Mouse (Mus musculus) small intestine, adult 2 months (tissue): ENCODE measurements around the gene Ubr4. TPM values are rescaled to one million over a fixed set of nuclear protein-coding genes. Genes with fewer than 3 reads are reported as not detected.

Source experiments
- H3K27ac ChIP-seq: fragments of 200-500 bp; 2 replicates; pipeline ENCODE4 v1.5.1; 2012; ENCODE audit warnings: low read depth, low read length, control low read depth, inconsistent platforms; ENCODE audit not compliant: insufficient read depth
- H3K27me3 ChIP-seq: fragments of 200-500 bp; 2 replicates; pipeline ENCODE4 v1.6.1; 2012; ENCODE audit warnings: mild to moderate bottlenecking, moderate library complexity, low read length, inconsistent platforms; ENCODE audit not compliant: control insufficient read depth, insufficient read depth
- H3K36me3 ChIP-seq: fragments of 200-500 bp; 2 replicates; pipeline ENCODE4 v1.6.1; 2012; ENCODE audit warnings: mild to moderate bottlenecking, low read length, control low read depth, inconsistent platforms; ENCODE audit not compliant: control insufficient read depth, insufficient read depth
- H3K4me1 ChIP-seq: fragments of 200-500 bp; 2 replicates; pipeline ENCODE4 v1.6.1; 2012; ENCODE audit warnings: low read length, inconsistent platforms, mixed read lengths; ENCODE audit not compliant: control insufficient read depth, insufficient read depth, insufficient read length
- H3K4me3 ChIP-seq: fragments of 200-500 bp; 2 replicates; pipeline ENCODE4 v1.5.1; 2012; ENCODE audit warnings: low read depth, mild to moderate bottlenecking, control low read depth, inconsistent platforms, low read length, moderate library complexity
- CTCF ChIP-seq: fragments of 200-500 bp; IDR thresholded peaks from 2 replicates; pipeline ENCODE4 v1.5.1; 2012; ENCODE audit warnings: low read depth, mild to moderate bottlenecking, control low read depth, inconsistent platforms, low read length, moderate library complexity, mixed read lengths; ENCODE audit not compliant: insufficient replicate concordance, insufficient read length; ENCODE audit errors: extremely low read depth
- POLR2A ChIP-seq: fragments of 200-500 bp; IDR thresholded peaks from 2 replicates; pipeline ENCODE4 v1.6.1; 2012; ENCODE audit warnings: low read depth, mild to moderate bottlenecking, control low read depth, inconsistent platforms, low read length, moderate library complexity
- WGBS: fragments of 180-500 bp; shearing (Covaris S2); methylation state at CpG from one replicate; pipeline ENCODE4 v1.1.7; 2018; 5-methylcytosine and 5-hydroxymethylcytosine counted together
- polyA plus RNA-seq: library from polyadenylated mRNA; depleted of rRNA; stranded (reverse); fragments of >200 nt; gene quantifications from 2 replicates; pipeline ENCODE4 v1.2.3, GENCODE M21; 2012; rRNA removed

Ubr4 gene
- polyA plus RNA-seq, 1 experiment: 199 TPM

DNA sequence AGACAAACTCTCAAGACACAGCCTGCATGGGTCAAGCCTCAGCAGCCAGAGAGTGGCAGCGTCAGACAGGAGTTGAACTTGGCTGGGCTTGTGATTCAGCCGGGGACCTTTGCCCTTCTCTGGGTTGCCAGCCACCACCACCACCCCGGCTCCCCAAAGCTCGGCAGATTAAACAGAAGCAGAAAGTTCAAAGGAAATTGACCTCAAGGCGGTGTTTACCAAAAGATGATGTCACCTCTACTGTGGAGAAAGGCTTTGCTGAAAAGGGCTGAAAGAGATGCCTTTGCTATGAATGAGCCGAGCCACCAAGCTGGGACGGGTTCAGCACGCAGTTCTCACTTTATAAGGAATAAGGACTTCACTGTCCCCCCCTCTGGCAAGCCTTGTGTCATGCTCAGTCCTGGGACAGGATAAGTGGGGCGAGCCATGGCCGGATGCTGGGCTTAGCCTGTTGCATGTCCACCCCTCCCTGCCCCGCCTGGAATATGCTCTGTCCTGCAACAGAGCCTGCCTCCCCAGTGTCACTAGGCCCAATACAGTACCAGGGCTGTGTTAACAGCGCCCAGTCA lies 182.8 kb downstream of the Ubr4 start:
- Histone ChIP-seq H3K4me1 (peaks cover 14% of the 10 kb centered on the region), H3K27ac (peak overlapping the region; percentile 30; the same call in 1 of the 2 replicates), H3K27me3 (no peaks in the 10 kb centered on the region), H3K4me3 (no peak overlapping the region), H3K36me3 (no peaks in the 10 kb centered on the region)
- 5% methylated on average over 12 of the region's 12 CpGs for WGBS
- TF ChIP-seq CTCF: no peak
- no peak for TF ChIP-seq POLR2A

- H3K27ac ChIP-seq: peak overlapping the region; percentile 30; the same call in 1 of the 2 replicates
- WGBS: 65% methylated on average over 7 of the region's 7 CpGs
- no peaks in the 10 kb centered on the region for H3K36me3 ChIP-seq
- TF ChIP-seq POLR2A: no peak
- no peak for TF ChIP-seq CTCF
- peaks cover 14% of the 10 kb centered on the region for H3K4me1 ChIP-seq
- no peaks in the 10 kb centered on the region for H3K27me3 ChIP-seq
- no peak overlapping the region for H3K4me3 ChIP-seq
Measured at GRCm38 (mm10) chr4:139535719-139536118, 183.3 kb downstream of the Ubr4 start.

DNA sequence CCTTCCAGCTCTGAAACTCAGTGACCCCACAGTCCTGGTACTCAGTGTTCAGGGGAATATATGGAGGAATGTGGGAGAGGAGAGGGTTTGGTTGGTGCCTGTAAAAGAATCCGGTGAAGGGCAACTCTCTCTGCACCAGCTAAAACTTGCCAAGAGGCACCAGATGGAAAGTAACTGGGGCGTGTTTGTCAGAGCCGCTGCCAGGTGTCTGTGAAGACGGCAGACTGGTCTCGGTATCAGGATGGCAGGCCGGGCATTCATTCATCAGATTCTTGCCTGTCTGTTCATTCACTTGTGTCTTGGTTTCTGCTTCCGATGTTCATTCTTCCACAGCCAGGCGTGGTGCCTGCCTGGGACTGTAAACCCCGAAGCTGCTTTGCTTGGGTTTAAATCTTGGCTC lies 184.3 kb downstream of the Ubr4 start:
- H3K4me3 ChIP-seq: no peak overlapping the region
- H3K27ac ChIP-seq: no peak overlapping the region
- no peaks in the 10 kb centered on the region for H3K36me3 ChIP-seq
- H3K27me3 ChIP-seq: no peaks in the 10 kb centered on the region
- WGBS: 40% methylated on average over 9 of the region's 9 CpGs
- peaks cover 14% of the 10 kb centered on the region for H3K4me1 ChIP-seq
- TF ChIP-seq POLR2A: no peak
- no peak for TF ChIP-seq CTCF

Other genes with a start within 250 kb of the Ubr4 start
- gene Minos1, start 221.5 kb upstream of the Ubr4 start, polyA plus RNA-seq: 15.4 and 29.4 TPM in 2 replicates
- gene Capzb, start 159.7 kb upstream of the Ubr4 start, polyA plus RNA-seq: 159 and 390 TPM in 2 replicates
- gene Pqlc2, start 41.9 kb upstream of the Ubr4 start, polyA plus RNA-seq: 26.4 and 49.8 TPM in 2 replicates
- 136 and 209 TPM in 2 replicates for gene Akr7a5, start 41.9 kb upstream of the Ubr4 start, polyA plus RNA-seq
- 8.0 and 8.4 TPM in 2 replicates for gene Mrto4, start within 50 bp of the Ubr4 start, polyA plus RNA-seq
- 9.0 and 13.6 TPM in 2 replicates for gene Emc1, start within 50 bp of the Ubr4 start, polyA plus RNA-seq
- 2.6 and 3.3 TPM in 2 replicates for gene Iffo2, start 177.9 kb downstream of the Ubr4 start, polyA plus RNA-seq